Mouse (Mus musculus) brain, embryonic 18.5 days (tissue): ENCODE measurements around the gene Srebf1.

Source experiments
- DNase-seq: peaks from one replicate; pipeline ENCODE4 v3.0.0-alpha.2; 2012; ENCODE audit warnings: low read depth, low spot score

The Srebf1 gene

DNA sequence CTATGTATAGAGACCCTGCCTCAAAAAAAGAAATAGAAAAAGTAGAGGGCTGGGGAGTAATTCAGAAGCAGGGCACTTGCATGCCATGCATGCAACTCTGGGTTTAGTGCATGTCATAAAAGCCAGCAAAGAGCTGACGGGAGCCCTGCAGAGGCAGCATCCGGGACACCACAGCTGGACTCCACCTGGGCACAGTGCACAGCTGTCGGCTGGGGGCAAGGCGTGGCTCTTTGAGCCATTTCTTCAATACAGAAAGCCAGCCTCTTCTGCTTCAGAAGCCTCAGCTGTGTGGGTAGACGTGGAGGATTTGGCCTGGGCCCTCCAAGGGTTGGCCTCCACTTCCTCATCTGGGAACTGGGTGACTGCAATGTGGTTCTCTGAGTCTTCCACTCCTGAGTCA lies 13.0 kb upstream of the Srebf1 start:
- DNase-seq, result no peak

DNA sequence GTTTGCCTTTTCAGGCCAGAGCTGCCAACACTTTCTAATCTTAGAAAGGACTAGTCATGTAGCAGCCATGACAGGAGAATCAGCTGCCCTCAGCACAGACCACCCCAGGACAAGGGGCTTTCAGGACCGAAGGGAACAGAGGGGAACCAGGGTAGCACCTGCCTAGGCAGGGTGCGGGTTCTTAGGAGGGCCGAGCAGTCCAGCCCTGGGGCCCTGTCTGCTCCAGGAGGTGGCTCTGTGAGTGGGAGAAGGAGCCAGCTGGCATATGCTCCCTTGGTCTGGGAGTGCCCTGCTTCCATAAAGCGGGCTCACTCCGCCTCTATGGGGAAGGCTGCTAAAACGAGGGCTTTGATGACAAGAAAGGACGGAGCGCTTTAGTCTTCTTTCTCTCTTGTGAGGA lies 10.9 kb upstream of the Srebf1 start:
- DNase-seq, result no peak

DNA sequence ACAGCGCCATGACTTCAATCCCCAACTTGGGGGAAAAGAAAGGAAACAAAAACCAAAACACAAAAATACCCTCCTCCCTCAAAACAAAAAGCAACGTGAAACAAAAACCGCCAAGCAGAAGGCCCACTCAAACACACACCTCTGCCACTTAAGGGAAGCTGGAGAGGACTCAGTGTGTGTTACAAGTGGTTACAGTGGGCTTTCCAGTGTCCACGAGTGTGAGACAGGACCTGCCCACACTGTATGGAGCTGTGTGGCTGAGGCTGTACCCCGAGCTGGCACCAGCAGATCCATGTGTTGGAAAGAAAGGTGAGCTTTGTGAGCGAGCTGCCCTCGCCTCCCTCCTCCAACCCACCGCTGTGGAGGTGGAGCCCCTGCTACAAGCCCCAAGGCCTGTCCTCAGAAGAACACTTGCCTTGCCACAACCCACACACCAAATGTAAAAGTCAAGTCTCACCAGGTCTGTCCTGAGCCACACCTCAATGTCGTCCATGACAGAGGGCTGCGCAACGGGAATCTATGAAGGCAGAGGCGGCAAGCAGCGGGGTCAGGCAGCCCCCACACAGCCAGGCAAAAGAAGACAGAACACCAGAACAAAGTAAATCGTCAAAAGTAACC lies 10.2 kb upstream of the Srebf1 start:
- no peak for DNase-seq

DNA sequence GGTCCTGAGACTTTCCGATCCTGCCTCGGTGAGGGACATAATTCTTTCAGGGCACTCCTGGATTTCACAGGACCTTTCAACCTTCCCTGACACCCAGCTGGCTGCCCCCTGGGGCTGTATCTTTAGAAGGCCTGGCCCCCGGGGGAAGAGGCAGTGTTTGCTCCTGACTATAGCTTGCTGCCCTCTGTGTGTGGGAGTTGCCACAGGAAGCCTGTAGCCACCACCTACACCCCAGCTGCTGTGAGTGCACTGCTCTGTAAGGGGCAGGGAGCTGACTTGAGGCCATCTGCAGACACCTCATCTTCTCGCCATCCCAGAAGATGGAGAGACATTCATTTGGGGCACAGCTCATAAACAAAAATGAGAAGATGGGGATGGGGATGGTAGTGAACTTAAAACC lies 9.6 kb upstream of the Srebf1 start:
- DNase-seq, result no peak

DNA sequence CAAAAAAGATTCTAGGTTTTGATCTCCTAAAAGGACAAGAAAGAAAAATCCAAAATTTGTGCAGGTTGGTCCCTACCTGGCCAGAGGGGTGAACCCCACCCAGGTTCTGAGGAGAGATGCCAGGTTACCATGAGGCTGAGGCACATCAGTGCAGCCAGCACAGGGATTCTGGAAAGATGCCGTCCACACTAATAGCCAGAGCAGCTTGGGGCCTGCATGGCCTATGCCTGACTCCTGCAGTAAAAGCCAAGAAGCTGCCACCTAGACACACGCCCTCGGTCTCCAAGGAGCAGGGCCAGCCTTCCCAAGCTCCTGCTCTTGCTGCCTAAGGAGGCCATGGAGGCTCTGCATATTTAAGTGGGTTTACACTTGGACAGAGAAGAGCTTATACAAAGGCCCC lies 8.9 kb upstream of the Srebf1 start:
- no peak for DNase-seq

DNA sequence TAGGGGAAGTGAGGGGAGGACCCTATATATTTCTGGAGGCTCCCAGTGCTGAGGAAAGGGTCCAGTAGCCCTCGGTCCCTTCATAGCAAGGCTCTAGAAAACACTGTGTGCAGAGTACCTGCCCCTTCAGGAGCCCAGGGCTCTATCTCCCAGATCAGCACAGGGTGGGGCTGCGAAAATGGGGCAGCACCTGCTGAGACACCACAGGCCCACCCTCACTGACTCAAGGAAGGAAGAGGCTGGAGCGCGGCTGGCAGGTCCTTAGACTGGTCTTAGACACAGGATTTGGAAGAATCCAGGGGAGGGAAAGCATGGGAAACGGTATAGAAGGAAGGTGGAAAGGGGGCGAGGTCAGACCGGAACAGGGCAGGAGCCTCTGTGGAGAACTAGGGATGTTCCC lies 8.1 kb upstream of the Srebf1 start:
- no peak for DNase-seq

DNA sequence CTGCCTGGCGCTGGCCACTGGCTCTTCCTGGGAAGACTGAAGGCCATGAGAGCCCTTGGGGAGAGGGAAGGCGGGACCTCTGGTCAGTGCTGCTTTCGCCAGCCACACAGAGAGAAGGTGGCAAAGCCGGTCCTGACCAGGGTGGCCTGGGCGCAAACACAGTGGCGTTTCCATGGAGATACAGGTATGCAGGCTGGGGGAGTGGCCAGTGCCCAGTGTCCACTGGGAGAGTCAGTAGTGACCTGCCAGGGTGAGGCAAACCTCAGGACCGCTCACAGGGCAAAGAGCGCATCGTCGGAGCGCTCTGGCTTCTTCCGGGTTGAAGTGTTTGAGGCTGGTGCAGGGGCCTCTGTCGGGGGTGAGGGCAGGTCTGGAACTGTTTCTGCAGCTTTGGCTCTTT lies 7.4 kb upstream of the Srebf1 start:
- DNase-seq, result no peak

DNA sequence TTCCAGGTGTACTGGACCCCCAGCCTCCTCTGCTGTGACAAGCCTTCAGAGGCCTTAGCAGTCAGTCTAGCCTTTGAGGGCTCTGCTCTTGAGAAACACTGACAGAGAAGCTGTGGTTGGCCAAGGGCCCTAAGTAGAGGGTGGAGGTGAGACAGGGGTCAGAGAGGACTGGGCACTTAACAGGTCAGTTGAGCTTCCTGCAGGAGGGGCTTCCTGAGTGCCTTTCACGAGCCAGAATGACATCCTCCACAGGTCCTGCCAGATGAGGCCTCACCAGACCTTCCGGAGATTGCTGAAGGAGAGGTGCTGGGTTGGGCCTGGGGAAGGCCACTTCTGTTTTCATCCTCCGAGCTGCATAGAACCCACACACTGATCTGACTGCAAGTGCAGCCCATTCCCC lies 6.1 kb upstream of the Srebf1 start:
- DNase-seq, result no peak

DNA sequence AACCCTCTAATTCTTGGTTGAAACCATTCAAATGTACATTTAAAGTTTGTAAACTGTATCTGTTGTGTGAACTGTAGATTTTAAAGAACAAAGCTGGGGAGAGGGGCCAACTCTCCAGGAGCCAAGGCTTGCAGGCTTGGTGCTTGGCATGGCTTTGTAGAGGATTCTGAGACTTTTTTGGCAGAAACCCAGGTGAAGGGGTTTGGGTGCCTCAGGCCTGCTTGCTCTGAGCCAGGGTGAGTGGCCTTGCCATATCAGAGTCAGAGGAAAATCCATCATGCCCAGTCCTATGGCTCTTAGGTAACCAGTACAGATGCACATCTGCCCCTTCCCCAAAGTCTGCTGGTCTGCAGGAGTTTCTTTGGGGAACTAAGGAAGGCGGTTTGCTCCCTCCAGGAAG lies 3.5 kb upstream of the Srebf1 start:
- no peak for DNase-seq

DNA sequence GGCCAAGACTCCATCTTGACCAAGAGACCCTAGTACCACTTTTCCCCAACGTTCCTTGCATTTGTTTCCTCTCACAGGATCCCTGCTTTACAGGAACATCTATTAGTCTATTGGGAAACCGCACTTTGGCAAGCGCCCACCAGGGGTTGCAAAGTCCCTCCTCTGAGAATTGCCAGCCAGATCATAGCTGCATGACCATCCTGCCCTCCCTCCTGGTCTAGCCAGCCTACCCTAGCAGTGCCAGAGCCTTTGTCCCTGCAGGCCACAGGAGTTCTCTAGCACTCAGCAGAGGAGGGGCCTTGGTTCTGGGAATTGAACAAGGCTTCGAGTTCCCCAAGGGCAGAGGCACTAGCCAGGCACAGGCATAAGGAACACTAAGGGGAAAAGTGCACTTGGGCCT lies 2.3 kb upstream of the Srebf1 start:
- no peak for DNase-seq

DNA sequence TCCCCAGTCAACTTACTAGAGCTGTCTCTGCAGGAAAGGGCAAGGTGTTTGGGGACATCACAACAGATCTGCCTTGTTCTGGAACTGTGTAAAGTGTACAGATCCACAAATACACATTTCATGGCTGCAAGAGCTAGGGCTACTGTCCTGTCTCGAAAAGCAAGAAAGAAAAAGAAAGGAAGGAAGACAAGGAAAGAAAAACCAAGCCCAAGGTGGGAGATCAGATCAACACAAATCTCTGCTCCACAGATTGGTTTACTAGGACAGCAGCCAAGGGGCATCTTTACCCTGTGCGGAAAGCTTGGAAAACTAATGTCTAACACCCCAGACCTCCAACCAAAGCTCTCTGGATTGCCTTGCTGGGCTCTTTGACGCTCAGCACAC lies 304 bp downstream of the Srebf1 start:
- no peak for DNase-seq

DNA sequence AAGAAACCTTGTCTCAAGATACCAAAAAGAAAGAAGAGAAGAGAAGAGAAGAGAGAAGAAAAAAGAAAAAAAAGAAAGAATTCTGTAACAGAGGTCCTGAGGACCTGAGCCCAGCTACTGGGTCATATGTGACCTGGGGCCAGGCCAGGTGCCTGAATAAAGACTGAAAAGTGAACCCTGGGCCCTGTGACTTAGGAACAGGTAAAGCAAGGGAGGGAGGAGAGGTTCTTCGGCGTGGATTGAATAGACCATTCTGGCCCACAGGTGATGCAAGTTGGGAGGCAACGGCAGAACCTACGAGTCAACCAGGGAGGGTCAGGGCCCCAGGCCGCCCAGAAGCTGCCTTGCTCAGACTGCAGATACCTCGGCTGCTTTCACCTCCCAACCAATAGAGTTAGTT lies 956 bp downstream of the Srebf1 start:
- DNase-seq, result no peak

DNA sequence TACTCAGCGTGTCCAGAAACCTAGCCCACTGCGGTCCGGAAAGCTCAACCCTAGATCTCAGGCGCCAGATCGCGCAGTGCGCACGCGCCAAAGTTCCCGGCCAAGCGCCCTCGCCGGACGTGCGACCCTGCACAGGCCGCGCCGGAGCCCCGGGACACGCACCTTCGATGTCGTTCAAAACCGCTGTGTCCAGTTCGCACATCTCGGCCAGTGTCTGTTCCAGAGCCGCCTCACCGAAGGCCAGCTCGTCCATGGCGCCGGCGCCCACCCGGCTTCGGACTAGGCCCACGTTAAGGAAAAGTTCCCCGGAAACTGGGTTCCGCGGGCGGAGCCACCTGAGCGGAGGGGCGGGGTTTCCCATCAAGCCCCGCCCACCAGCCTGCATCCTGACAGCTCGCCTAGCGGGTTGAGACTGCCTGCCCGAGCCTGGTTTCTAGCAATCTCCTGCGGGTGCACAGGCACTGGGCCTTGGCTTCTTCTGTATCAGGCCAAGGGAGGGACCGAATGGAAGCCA lies 2.0 kb downstream of the Srebf1 start:
- no peak for DNase-seq

DNA sequence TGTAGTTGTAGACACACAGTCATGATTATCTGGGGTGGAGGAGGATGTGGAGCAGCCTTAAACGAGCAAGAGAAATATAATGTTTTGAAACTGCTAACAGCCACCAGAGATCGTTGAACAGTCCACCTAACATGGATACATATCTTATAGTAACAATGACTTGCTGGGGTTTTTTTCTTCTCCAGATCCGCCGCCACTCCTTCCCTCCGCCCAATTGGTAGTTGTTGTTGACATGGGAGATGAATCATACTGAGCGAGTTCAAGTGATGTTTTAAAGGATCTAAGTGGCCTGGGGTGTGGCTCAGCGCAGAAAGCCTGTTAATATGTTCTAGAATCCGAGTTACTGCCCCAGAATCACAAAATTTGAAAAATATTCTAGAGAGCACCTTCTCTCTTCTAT lies 2.8 kb downstream of the Srebf1 start:
- no peak for DNase-seq

DNA sequence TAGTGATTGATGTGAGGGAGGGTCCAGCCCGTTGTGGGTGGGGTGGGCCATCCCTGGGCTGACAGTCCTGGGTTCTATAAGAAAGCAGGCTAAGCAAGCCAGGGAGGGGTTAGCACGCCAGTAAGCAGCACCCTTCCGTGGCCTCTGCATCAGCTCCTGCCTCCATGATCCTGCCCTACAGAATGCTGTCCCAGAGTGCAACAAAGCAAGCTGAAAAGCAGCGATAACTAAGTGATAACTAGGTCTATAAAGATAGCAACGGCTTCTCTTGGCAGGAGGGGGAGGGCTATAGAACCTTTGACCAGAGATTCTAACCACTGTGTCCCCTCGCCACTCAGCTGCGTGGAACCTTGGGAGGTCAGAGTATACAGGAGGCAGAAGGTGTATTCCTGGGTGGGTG lies 4.9 kb downstream of the Srebf1 start:
- no peak for DNase-seq

DNA sequence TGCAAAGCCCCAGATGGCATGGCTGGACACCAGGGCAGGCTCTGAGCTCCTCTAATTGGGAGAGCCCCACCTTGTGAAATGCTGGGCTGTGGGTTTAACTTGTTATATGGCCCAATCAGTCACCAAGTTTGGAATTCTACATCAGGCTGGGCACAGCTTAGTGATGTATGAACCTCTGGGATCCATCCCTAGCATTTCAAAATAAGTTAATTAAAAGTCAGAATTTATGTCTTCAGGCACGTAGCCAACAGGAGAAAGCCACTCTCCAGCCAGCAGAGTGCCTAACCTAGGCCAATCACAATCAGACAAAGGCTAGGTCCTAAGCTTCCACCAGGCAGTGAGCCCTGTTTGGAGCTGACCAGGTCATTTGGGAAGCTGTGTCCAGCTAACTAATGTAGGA lies 5.7 kb downstream of the Srebf1 start:
- no peak for DNase-seq

DNA sequence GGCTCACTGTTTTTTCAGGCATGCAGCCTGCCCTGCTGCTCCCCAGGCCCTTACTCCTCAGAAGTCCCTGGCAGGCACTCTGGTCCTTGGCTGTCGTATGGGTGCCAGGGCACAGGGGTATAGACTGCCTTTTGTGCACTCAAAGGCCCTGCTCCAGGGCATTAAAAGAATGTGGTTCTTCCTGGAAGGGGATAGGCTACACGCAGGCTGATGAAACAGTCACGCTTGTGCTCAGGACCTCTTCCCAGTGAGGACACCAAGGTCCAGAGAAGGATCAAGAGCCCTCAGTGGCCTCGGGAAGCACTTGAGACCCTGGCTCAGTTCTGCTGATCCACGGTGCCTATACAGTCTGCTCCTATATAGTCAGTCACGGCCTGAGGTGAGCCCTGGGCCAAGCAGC lies 9.1 kb downstream of the Srebf1 start:
- DNase-seq, result no peak

DNA sequence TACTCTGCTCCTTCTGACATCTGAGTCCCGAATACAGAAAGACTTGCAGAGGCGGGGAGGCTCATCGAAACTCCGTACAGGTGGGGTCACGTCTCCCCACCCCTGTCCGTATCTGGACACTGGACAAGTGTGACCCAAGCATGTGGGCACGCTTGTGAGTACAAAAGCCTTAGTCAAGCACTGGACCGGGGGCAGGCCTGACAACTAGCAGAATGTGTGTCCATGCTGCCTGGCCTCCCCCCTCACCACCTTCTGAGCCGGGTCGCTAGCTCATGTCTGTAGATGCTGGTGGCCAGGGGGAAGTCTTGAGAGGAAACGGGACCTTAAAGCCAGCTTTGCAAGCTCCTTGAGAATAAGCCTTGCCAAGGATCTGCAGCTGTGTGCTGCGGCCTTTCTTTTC lies 10.6 kb downstream of the Srebf1 start:
- no peak for DNase-seq

DNA sequence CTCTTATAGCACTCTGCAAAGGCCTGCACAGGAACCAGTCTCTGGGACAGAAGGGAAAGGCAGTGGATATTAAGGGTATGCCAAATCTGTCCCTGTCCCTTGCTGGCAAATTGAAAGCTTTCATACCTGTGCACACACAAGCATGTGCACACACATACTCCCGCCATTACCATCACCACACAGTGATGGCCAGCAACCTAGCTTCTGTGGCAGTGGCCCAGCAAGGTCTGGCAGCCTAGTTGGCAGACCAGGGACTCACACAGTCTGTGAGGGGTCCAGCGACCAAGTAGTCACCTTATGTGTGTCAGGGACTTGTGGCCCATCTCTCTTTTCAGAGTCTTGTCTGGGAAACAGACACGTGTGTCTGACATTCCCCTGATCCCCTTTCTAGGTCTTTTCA lies 11.2 kb downstream of the Srebf1 start:
- no peak for DNase-seq

DNA sequence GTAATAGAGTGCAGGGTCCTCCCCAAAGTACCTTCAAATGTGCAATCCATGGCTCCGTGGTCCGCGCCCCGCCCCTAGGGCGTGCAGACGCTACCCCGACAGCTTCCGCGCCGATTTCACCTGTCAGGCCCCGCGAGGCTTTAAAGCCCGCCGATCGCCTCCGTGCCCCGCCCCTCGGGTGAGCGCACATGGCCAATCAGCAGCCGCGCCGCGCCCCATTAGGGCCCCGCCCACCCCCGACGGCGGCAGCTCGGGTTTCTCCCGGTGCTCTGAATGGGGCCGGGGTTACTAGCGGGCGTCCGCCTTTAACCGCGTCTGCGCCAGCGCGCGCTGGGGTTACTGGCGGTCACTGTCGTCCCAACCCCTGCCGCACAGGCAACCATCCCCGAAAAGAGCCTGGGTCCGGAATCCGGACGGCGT lies 12.1 kb downstream of the Srebf1 start:
- peak; percentile 82 for DNase-seq

DNA sequence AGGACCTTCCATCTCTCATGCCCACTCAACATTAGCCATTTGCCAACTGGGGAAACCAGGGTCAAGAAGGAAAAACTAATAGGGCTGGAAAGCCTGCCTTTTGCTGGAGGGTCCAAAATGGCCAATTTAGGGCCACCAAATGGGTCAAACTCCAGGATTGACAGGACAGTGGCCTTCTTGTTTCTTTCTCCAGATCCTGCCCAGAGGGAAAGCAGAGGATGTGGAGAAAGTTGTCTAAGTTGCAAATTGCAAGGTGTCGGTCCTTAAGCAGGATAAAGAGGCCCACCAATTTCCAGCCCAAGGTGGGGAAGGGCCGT lies 12.5 kb downstream of the Srebf1 start:
- DNase-seq, result no peak

DNA sequence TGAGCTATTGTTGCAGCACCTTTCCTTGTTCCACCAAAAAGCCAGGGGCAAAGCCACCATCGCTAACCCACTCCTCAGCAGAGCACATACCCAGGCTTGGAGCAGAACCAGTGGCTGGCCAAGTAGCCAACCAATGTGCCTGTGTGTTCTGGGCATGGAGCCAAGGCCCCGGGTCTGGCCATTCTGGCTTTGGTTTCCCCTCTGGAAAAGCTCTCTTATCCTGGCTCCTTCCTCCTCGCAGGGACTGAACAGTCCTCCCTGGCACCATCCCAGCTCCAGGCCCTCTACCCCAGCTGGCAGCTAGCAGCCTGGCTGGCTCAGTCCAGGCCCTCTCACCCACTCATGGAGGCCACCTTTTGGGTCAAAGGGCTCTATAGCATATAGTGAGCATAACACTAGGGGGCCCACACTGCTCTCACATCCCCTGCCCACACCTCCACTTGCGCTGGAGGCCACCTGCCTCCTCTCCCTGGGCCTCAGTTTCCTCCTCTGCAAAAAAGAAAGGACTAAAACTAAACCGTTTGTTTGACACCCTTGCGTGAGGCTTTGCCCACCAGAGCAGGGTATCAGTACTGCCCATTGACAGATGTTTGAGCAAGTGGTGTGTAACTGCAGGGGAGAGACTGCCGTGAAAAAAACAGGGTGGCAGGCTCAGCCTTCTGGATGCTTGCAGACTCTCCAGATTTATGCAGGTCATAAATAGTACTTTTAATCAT lies 13.0 kb downstream of the Srebf1 start:
- peak; percentile 65 for DNase-seq

DNA sequence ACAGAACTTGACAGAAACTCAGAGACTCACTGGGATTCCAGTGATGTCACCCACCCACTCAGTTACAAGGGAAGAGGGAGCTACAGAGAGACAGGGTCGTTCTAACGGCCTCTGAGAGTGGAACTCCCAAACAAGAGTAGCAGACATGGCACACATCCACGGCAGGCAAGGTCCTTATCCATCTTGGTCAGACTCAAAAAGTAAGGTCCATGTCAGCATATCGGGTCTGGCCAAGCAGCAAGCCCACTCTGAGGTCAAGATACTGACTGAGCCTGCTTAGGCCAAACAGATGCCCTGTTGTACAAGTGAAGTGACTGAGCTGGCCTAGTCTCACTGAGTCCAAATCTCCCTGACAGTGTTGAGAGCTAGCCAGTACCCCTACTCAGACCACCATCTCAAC lies 13.7 kb downstream of the Srebf1 start:
- DNase-seq, result no peak

DNA sequence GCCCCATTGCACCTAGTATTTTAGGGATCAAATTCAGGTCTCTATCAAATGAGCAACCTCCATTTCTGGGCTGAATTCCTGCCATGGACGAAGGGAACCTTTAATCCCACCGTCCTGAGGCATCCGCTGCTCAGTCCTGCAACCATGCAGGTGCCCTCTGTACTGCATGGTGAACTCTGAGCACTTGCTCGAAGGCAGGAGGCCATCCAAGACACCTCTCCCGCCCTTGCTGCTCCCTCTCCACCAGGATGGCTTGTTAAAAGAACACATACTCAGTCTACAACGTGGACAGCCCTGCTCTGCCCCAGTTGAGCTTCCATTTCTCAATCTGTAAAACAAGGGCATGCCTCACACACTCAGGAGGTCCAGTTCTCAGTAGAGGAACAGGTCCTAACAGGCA lies 14.2 kb downstream of the Srebf1 start:
- no peak for DNase-seq
